Mouse (Mus musculus): ENCODE measurements around the gene Atg10. TPM values are rescaled to one million over a fixed set of nuclear protein-coding genes. Genes with fewer than 3 reads are reported as not detected.

The Atg10 gene
- total and polyA plus RNA-seq, 3 experiments: 2.0 to 4.3 TPM; not detected in 1

GRCm38 (mm10) chr13:91157429-91157828 lies 66.3 kb downstream of the Atg10 start:
- Histone ChIP-seq H3K4me3 (ENCODE audit: control insufficient read depth in 1 of 2, insufficient read depth in 1 of 2, low read depth in 2 of 2, low read length in 2 of 2) (no peak overlapping the region), H3K27me3 (ENCODE audit: control insufficient read depth in 1 of 2, insufficient read depth in 2 of 2, low read length in 2 of 2) (no peaks in the 10 kb centered on the region), H3K79me2 (ENCODE audit: control insufficient read depth, insufficient read depth, low read length, poor library complexity) (no peaks in the 10 kb centered on the region), H3K27ac (ENCODE audit: control insufficient read depth, low read depth, low read length) (no peak overlapping the region), H3K4me1 (ENCODE audit: control insufficient read depth in 1 of 2, insufficient read depth in 2 of 2, low read length in 2 of 2) (peaks cover 0 to 4% of the 10 kb centered on the region in 2 experiments; a peak in 2 of 4 replicates), H3K9ac (ENCODE audit: control insufficient read depth, low read depth, low read length, poor library complexity, severe bottlenecking) (no peak overlapping the region), H3K9me3 (replicated peaks; ENCODE audit: insufficient read depth, low read length) (no peaks in the 10 kb centered on the region), H3K36me3 (ENCODE audit: control insufficient read depth in 1 of 2, insufficient read depth in 2 of 2, low read length in 2 of 2) (no peaks in the 10 kb centered on the region)
- TF ChIP-seq EP300 (IDR thresholded peaks at IDR 0.05; ENCODE audit: low read depth in 1 of 2, low read length in 2 of 2) (no peak), POLR2AphosphoS5 (IDR thresholded peaks at IDR 0.05; ENCODE audit: borderline replicate concordance, low read depth, low read length) (no peak), SIN3A (IDR thresholded peaks at IDR 0.05; ENCODE audit: low read length) (no peak), USF1 (IDR thresholded peaks at IDR 0.05; ENCODE audit: low read depth, low read length) (no peak), RCOR1 (IDR thresholded peaks at IDR 0.05; ENCODE audit: low read depth, low read length) (no peak), CTCF (IDR thresholded peaks at IDR 0.05 in 2 of 3, conservative IDR thresholded peaks at IDR 0.05 in 1 of 3; ENCODE audit: control insufficient read depth in 1 of 3, insufficient read depth in 1 of 3, low read depth in 2 of 3, low read length in 3 of 3, poor library complexity in 1 of 3, severe bottlenecking in 1 of 3) (no peak), CHD1 (IDR thresholded peaks at IDR 0.05; ENCODE audit: low read depth, low read length) (no peak)
- DNase-seq (ENCODE audit: low read depth, low spot score): no peak

GRCm38 (mm10) chr13:91156949-91157348 lies 66.8 kb downstream of the Atg10 start:
- Histone ChIP-seq H3K79me2 (ENCODE audit: control insufficient read depth, insufficient read depth, low read length, poor library complexity) (no peaks in the 10 kb centered on the region), H3K27ac (ENCODE audit: control insufficient read depth, low read depth, low read length) (no peak overlapping the region), H3K4me1 (ENCODE audit: control insufficient read depth in 1 of 2, insufficient read depth in 2 of 2, low read length in 2 of 2) (peaks cover 0 to 4% of the 10 kb centered on the region in 2 experiments; a peak in 2 of 4 replicates), H3K9me3 (replicated peaks; ENCODE audit: insufficient read depth, low read length) (no peaks in the 10 kb centered on the region), H3K9ac (ENCODE audit: control insufficient read depth, low read depth, low read length, poor library complexity, severe bottlenecking) (no peak overlapping the region), H3K27me3 (ENCODE audit: control insufficient read depth in 1 of 2, insufficient read depth in 2 of 2, low read length in 2 of 2) (no peaks in the 10 kb centered on the region), H3K36me3 (ENCODE audit: control insufficient read depth in 1 of 2, insufficient read depth in 2 of 2, low read length in 2 of 2) (no peaks in the 10 kb centered on the region), H3K4me3 (ENCODE audit: control insufficient read depth in 1 of 2, insufficient read depth in 1 of 2, low read depth in 2 of 2, low read length in 2 of 2) (no peak overlapping the region)
- TF ChIP-seq BHLHE40 (IDR thresholded peaks at IDR 0.05; ENCODE audit: borderline replicate concordance, low read depth, low read length): no peak
- no peak for TF ChIP-seq USF2 (IDR thresholded peaks at IDR 0.05; ENCODE audit: borderline replicate concordance in 1 of 2, insufficient read depth in 1 of 2, low read depth in 1 of 2, low read length in 2 of 2)
- no peak for TF ChIP-seq CTCF (IDR thresholded peaks at IDR 0.05 in 2 of 3, conservative IDR thresholded peaks at IDR 0.05 in 1 of 3; ENCODE audit: control insufficient read depth in 1 of 3, insufficient read depth in 1 of 3, low read depth in 2 of 3, low read length in 3 of 3, poor library complexity in 1 of 3, severe bottlenecking in 1 of 3)
- TF ChIP-seq NRF1 (IDR thresholded peaks at IDR 0.05; ENCODE audit: insufficient read depth, low read depth, low read length, poor library complexity, severe bottlenecking): no peak
- TF ChIP-seq ETS1 (IDR thresholded peaks at IDR 0.05; ENCODE audit: low read depth, low read length): no peak
- TF ChIP-seq CHD2 (IDR thresholded peaks at IDR 0.05; ENCODE audit: low read length): no peak
- no peak for TF ChIP-seq ZNF384 (IDR thresholded peaks at IDR 0.05; ENCODE audit: low read depth, low read length)
- no peak for TF ChIP-seq UBTF (IDR thresholded peaks at IDR 0.05; ENCODE audit: borderline replicate concordance, insufficient read depth, low read depth, low read length)
- no peak for TF ChIP-seq KAT2A (conservative IDR thresholded peaks at IDR 0.05; ENCODE audit: low read depth, low read length)
- TF ChIP-seq POLR2A (IDR thresholded peaks at IDR 0.05; ENCODE audit: control insufficient read depth in 1 of 2, insufficient read depth in 1 of 2, low read depth in 1 of 2, low read length in 2 of 2, poor library complexity in 1 of 2): no peak
- no peak for TF ChIP-seq SIN3A (IDR thresholded peaks at IDR 0.05; ENCODE audit: low read length)
- TF ChIP-seq ZKSCAN1 (IDR thresholded peaks at IDR 0.05; ENCODE audit: low read depth, low read length): no peak
- no peak for DNase-seq (ENCODE audit: low read depth, low spot score)

Data from MEL (cell line).